Mouse (Mus musculus) embryonic stem cell, embryonic (primary cell): ENCODE results near the gene Kcnq2.

Experiments
- CTCF ChIA-PET, 4 experiments: fragments of 300-600 bp in 2 of 4; fragments of 350-600 bp in 2 of 4; sonication (Branson Sonifier 250); formaldehyde crosslinking; loops; one replicate each; lab custom pipeline; 2022; ENCODE audit warnings: inconsistent platforms in 2 of 4; lab: Charles Lee
- POLR2A ChIA-PET, 4 experiments: fragments of 300-600 bp in 2 of 4; fragments of 350-600 bp in 2 of 4; sonication (Branson Sonifier 250); formaldehyde crosslinking; loops; one replicate each; lab custom pipeline; 2022; ENCODE audit warnings: antibody characterized with exemption in 4 of 4, inconsistent platforms in 1 of 4; lab: Charles Lee

The Kcnq2 gene

GRCm38 (mm10) chr2:181080886-181081285, 54.2 kb downstream of the Kcnq2 start:
- POLR2A ChIA-PET, result interaction anchor here in 1 of 4 experiments (1.0 to 1.5 kb wide), 2 partner anchors 88 to 95 kb away, joined by 3 to 4 read pairs; partner anchors contain the start of gene Col20a1
- CTCF ChIA-PET, result interaction anchor here in 1 of 4 experiments (0.6 kb wide), 1 partner anchor 17 kb away, joined by 3 read pairs; no protein-coding TSS in a partner anchor

DNA sequence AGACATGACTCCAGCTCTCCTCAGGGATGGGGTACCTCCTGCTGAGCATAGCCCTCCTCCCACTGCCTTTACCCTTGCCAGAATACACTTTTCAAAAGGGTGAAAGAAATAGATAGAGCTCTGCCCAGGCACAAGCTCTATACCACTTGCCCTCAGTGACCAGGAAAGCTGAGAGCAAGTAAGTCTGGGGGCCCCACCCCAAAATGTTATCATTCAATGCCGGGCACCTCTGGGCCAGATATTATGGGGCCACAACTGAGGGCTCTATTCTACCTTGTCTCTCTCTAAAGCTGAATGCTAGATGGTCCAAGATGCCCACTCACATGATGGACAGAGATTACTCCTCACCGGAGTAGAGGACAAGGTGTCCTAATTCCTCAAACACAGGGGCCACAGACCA, 55.6 kb downstream of the Kcnq2 start:
- POLR2A ChIA-PET, result interaction anchor here in 2 of 4 experiments (0.6 to 0.9 kb wide), 3 partner anchors 21 to 39 kb away, joined by 3 to 4 read pairs (median 3); no protein-coding TSS in a partner anchor

GRCm38 (mm10) chr2:181078908-181079307, 56.2 kb downstream of the Kcnq2 start:
- ChIA-PET CTCF (interaction anchor here in 1 of 4 experiments (0.6 kb wide), 1 partner anchor 68 kb away, joined by 6 read pairs; no protein-coding TSS in a partner anchor), POLR2A (interaction anchor here in 1 of 4 experiments (0.9 kb wide), 1 partner anchor 20 kb away, joined by 3 read pairs; no protein-coding TSS in a partner anchor)

More for the DNA sequence above, 55.6 kb downstream of the Kcnq2 start:
- CTCF ChIA-PET, result interaction anchor here in 1 of 4 experiments (0.6 kb wide), 1 partner anchor 68 kb away, joined by 6 read pairs; no protein-coding TSS in a partner anchor

DNA sequence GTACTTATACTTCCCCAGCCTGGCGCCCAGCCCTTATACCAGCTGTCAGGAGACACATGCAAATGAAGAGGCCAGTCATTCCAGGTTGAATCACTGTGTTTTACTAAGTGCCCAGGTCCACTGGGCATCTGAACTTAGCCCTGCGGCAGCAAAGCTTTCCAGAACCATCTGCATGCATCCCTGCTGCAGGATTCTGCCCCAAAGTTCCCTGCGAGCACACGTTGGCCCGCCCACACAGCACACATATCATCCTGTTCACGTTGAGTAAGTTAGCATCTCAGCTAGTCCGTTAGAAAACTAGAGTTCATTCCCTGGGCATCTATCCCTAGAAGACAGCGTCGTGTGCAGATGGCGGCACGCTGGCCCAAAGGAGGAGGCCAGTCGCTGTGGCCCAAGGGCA, 59.6 kb downstream of the Kcnq2 start:
- ChIA-PET POLR2A (no interaction called here), CTCF (no interaction called here)

GRCm38 (mm10) chr2:181072403-181072714, 62.7 kb downstream of the Kcnq2 start:
- POLR2A ChIA-PET, result no interaction called here
- CTCF ChIA-PET, result interaction anchor here in 2 of 4 experiments (0.9 to 1.2 kb wide), 2 partner anchors 41 to 76 kb away, joined by 3 to 6 read pairs; no protein-coding TSS in a partner anchor

DNA sequence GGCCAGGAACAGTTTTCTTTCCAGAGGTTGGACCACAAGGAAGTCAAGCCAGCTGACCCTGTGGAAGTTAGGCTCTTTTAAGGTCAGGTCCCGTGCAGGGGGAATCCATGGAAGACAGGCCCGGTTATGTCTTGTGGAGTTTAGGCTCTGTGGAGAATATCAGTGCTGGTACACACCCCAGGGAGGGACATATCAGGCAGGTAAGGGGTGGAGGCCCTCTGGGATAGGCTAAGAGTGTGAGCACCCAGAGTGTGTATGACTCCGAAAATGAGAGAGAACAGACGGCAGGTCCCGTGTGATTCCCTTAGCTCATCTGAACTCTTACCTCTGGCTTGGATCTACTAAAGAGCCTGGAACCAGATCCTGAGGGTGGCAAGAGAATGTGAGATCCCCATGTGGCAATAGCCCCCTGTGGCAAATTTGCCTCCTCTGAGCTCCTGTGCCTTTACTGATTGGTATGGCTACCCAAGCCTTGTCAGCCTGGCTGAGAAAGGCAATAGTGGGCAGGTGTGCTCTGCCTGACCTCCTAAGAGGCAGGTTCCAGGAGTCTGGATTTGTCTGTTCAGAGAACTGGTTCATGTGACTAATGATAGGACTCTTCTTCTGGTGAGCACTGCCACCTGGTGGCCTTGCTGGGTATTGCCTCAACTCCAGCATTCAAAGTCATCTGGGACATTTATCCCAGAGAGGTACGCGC, 63.2 kb downstream of the Kcnq2 start:
- ChIA-PET POLR2A (interaction anchor here in 1 of 4 experiments (0.7 to 1.2 kb wide), 2 partner anchors 99 to 267 kb away, joined by 3 read pairs; no protein-coding TSS in a partner anchor), CTCF (interaction anchor here in 1 of 4 experiments (0.8 to 1.0 kb wide), 3 partner anchors 32 to 77 kb away, joined by 3 to 6 read pairs (median 3); no protein-coding TSS in a partner anchor)

DNA sequence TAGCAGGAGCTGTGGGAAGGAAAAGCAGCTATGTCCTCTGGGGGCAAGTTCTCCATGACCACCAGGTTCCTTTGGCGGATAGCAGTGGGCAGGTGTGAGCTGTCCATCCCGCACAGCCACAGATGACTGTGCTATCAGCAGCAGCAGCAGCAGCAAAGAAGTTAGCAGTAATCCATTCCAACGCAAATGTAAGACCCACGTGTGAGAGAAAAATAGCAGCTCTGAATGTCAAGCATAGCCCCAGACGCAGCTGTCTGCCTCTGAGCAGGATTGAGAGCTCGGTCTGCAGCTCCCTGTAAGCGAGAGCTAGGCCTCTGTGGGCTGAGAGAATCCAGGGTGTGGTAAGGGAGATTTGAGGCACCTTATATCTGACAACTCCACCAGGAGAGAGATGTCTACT, 65.0 kb downstream of the Kcnq2 start:
- ChIA-PET POLR2A (interaction anchor here in 1 of 4 experiments (0.9 to 1.2 kb wide), 2 partner anchors 12 to 13 kb away, joined by 3 to 5 read pairs; no protein-coding TSS in a partner anchor), CTCF (interaction anchor here in 2 of 4 experiments (0.6 to 1.6 kb wide), 5 partner anchors 11 to 827 kb away, joined by 3 to 7 read pairs (median 3); no protein-coding TSS in a partner anchor)

GRCm38 (mm10) chr2:181068499-181068898, 66.6 kb downstream of the Kcnq2 start:
- POLR2A ChIA-PET, result interaction anchor here in 1 of 4 experiments (1.1 kb wide), 1 partner anchor 13 kb away, joined by 3 read pairs; no protein-coding TSS in a partner anchor
- CTCF ChIA-PET, result no interaction called here

- CTCF ChIA-PET, result interaction anchor here in 1 of 4 experiments (1.0 kb wide), 1 partner anchor 102 kb away, joined by 3 read pairs; no protein-coding TSS in a partner anchor
- POLR2A ChIA-PET, result no interaction called here
Measured at GRCm38 (mm10) chr2:181065827-181066226, 69.3 kb downstream of the Kcnq2 start.

- ChIA-PET POLR2A (no interaction called here), CTCF (interaction anchor here in 3 of 4 experiments (0.9 to 2.8 kb wide), 7 partner anchors 28 to 185 kb away, joined by 3 to 14 read pairs (median 5); no protein-coding TSS in a partner anchor)
Measured at GRCm38 (mm10) chr2:181060127-181060526, 75.0 kb downstream of the Kcnq2 start.

DNA sequence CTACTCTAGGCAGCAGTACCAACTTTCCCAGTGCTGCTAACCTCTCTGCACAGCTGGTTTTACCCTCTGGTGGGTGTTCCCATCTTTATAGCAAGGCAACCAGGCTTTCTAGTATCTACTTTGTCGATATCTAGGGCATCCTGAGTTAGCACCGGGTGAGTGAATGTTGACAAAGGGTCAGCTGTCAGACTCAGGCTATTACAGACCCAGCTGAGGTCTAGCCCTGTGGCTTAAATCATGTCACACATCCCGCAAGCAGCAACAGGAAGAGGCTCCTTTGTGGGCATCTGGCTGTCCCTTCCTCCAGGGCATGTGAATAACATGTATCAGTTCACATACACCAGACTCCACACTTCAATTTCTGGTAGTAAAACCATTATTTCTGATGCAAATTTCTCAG, 76.9 kb downstream of the Kcnq2 start:
- ChIA-PET CTCF (interaction anchor here in 3 of 4 experiments (0.6 to 2.8 kb wide), 13 partner anchors 16 to 418 kb away, joined by 3 to 14 read pairs (median 5); partner anchors contain the start of gene Chrna4 (in 1 of the 3)), POLR2A (interaction anchor here (0.5 to 2.1 kb wide), 10 partner anchors 10 to 1617 kb away, joined by 3 to 7 read pairs (median 3); partner anchors contain the start of genes Chrna4 (in 1 of the 4) and Nkain4 (in 1 of the 4))

- ChIA-PET CTCF (interaction anchor here (0.6 to 2.8 kb wide), 11 partner anchors 15 to 278 kb away, joined by 3 to 14 read pairs (median 5); partner anchors contain the start of gene Chrna4 (in 1 of the 4)), POLR2A (interaction anchor here (0.6 to 2.1 kb wide), 8 partner anchors 9 to 218 kb away, joined by 3 to 8 read pairs (median 4); partner anchors contain the start of gene Chrna4 (in 1 of the 4))
Measured at GRCm38 (mm10) chr2:181057341-181057740, 77.8 kb downstream of the Kcnq2 start.

GRCm38 (mm10) chr2:181052171-181052570, 82.9 kb downstream of the Kcnq2 start:
- ChIA-PET CTCF (interaction anchor here in 3 of 4 experiments (0.6 to 1.4 kb wide), 5 partner anchors 11 to 233 kb away, joined by 3 to 5 read pairs (median 3); no protein-coding TSS in a partner anchor), POLR2A (interaction anchor here in 1 of 4 experiments (1.2 kb wide), 1 partner anchor 131 kb away, joined by 4 read pairs; the partner anchor contains the start of gene Ythdf1)

DNA sequence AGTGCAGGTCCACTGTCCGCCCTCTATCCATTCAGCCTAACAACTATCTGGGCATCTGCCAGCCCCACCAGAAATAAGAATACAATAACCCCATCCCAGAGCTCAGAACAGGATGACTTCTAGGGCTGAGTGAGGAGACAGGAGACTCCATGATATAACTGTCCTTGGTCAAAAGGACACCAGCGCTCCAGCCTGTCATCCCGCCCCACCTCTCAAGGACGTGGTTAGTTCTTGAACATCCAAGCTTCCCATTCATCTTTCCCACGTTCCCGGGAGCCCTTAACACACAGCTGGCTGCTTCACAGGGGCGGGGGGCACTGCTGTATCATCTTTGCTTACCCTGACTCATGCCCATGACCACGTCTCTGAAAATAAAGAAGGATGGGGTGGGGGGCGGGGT, 86.1 kb downstream of the Kcnq2 start:
- ChIA-PET POLR2A (interaction anchor here in 1 of 4 experiments (1.2 to 2.0 kb wide), 2 partner anchors 8 to 60 kb away, joined by 3 to 7 read pairs; no protein-coding TSS in a partner anchor), CTCF (interaction anchor here in 2 of 4 experiments (0.9 to 1.5 kb wide), 3 partner anchors 15 to 520 kb away, joined by 3 read pairs; no protein-coding TSS in a partner anchor)

GRCm38 (mm10) chr2:181048252-181048945, 86.7 kb downstream of the Kcnq2 start:
- ChIA-PET POLR2A (interaction anchor here in 1 of 4 experiments (1.2 to 2.0 kb wide), 2 partner anchors 9 to 59 kb away, joined by 3 to 7 read pairs; no protein-coding TSS in a partner anchor), CTCF (interaction anchor here in 2 of 4 experiments (0.9 to 1.5 kb wide), 3 partner anchors 14 to 520 kb away, joined by 3 read pairs; no protein-coding TSS in a partner anchor)

DNA sequence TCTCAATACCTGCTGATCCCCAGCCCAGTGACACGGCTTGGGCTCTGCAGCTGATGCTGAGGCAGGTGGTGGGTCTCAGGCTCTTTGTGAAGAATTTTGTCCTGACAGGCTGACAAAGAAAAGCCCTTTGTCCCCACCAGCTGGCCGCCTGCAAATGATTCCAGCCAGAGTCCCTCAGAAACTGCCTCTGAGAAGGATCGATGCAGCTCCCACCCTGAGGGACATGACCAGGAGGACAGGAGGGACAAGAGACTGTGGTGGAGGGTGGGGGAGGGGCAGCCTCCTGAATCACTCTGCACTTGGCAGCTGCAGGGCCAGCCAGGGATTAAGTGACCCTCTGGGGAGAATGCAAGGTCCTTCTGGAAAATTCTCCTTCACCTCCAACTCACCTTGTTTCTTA, 91.1 kb downstream of the Kcnq2 start:
- ChIA-PET CTCF (no interaction called here), POLR2A (interaction anchor here in 2 of 4 experiments (1.0 to 1.5 kb wide), 3 partner anchors 13 to 48 kb away, joined by 3 to 5 read pairs (median 3); no protein-coding TSS in a partner anchor)

DNA sequence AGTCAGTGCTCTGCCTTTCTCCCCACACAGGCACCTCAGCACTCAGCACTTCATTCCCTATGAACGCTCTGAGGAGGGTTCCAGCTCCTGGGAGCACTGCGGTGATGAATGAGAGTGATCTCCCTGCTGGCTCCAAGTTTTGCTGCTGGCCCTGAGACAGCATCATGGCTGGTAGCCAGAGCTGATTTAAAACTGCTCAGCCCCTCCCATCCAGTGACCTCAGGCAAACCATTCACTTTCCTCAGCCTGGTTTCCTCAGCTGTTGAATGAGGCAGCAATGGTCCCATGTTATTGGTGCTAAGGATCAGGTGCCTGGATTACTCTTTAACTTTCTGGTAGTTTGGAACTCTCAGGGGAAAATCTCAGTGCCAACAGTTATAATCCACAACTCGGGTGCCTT, 91.7 kb downstream of the Kcnq2 start, which contains the start of gene Chrna4:
Chrna4 (minus strand) TSS at position 110 of the 400 bp plus-strand sequence.
- ChIA-PET POLR2A (interaction anchor here in 3 of 4 experiments (1.0 to 1.5 kb wide), 4 partner anchors 14 to 138 kb away, joined by 3 to 5 read pairs (median 3); no protein-coding TSS in a partner anchor), CTCF (interaction anchor here in 1 of 4 experiments (2.2 kb wide), 1 partner anchor 14 kb away, joined by 5 read pairs; no protein-coding TSS in a partner anchor)
